Comparison of ENCODE assay signal across 8 mouse cellular contexts in genomic region chr13:54113819-54114550, GRCm38 (mm10). TPM values are rescaled to one million over a fixed set of nuclear protein-coding genes. Genes with fewer than 3 reads are reported as not detected.
A peak's percentile ranks its signal among the peaks of the same experiment; 100 is the strongest.
DNase-seq lines count a peak whose midpoint lies in the region; ATAC-seq lines count a peak whose summit lies in the region.

No protein-coding gene starts in this region.

- H3K9me3 ChIP-seq in forebrain, embryonic 14.5 days (replicated peaks; ENCODE audit: control insufficient read depth, low read length): 0 out of 2 replicates have a peak, but pooled peaks cover 3% of the 10 kb centered on the region
- H3K9me3 ChIP-seq in midbrain, embryonic 11.5 days (ENCODE audit: control insufficient read depth, low read length): peaks cover 4% of the 10 kb centered on the region; the same call in 1 of the 2 replicates

- DNase-seq in NIH3T3 (ENCODE audit: low read depth): peak; percentile 83
- peak; percentile 7 for DNase-seq in c-Kit-positive CD71-positive TER-119-negative erythroid progenitor cells, embryonic 14.5 days (ENCODE audit: low read depth)
- peak; percentile 91 for DNase-seq in forebrain, embryonic 14.5 days (ENCODE audit: low spot score)
- DNase-seq in layer of hippocampus, postnatal 25 days (ENCODE audit: extremely low spot score in 1 of 2, low spot score in 1 of 2): peak; percentile 77 to 88
- DNase-seq in midbrain, embryonic 11.5 days (ENCODE audit: low spot score, missing footprints): peak; percentile 97
- DNase-seq in skeletal muscle tissue, adult 2 months (ENCODE audit: low read depth, low spot score): peak; percentile 65

- no peak overlapping the region for H3K9ac ChIP-seq in forebrain, embryonic 14.5 days (ENCODE audit: low read length)
- no peak overlapping the region for H3K9ac ChIP-seq in midbrain, embryonic 11.5 days (ENCODE audit: low read length)

- WGBS in forebrain, embryonic 14.5 days: 54% methylated on average over 11 of the region's 11 CpGs
- WGBS in midbrain, embryonic 11.5 days: 52% methylated on average over 11 of the region's 11 CpGs

- H3K4me3 ChIP-seq in forebrain, embryonic 14.5 days (ENCODE audit: low read depth, low read length): no peak overlapping the region
- no peak overlapping the region for H3K4me3 ChIP-seq in midbrain, embryonic 11.5 days (ENCODE audit: low read depth, low read length)

- H3K27ac ChIP-seq in forebrain, embryonic 14.5 days (ENCODE audit: low read depth, low read length): no peak overlapping the region
- H3K27ac ChIP-seq in midbrain, embryonic 11.5 days (ENCODE audit: low read depth, low read length): no peak overlapping the region

- peak; percentile 77 for ATAC-seq in forebrain, embryonic 14.5 days
- peak; percentile 89 to 95 for ATAC-seq in hematopoietic stem cell, adult 5-6 weeks (replicated peaks in 1 of 2; ENCODE audit: insufficient read depth in 1 of 2, low FRiP score in 2 of 2, low TSS enrichment in 1 of 2, low read depth in 1 of 2, poor library complexity in 2 of 2, severe bottlenecking in 2 of 2)
- peak; percentile 68 for ATAC-seq in midbrain, embryonic 11.5 days (ENCODE audit: low FRiP score)
- ATAC-seq in activated CD4-positive, CD25-positive, alpha-beta regulatory T cell, adult 4 months: no peak

- no peaks in the 10 kb centered on the region for H3K27me3 ChIP-seq in forebrain, embryonic 14.5 days (replicated peaks; ENCODE audit: control insufficient read depth, insufficient read depth, low read length)
- no peaks in the 10 kb centered on the region for H3K27me3 ChIP-seq in midbrain, embryonic 11.5 days (ENCODE audit: control insufficient read depth, insufficient read depth, low read length)

- H3K36me3 ChIP-seq in forebrain, embryonic 14.5 days (ENCODE audit: control insufficient read depth, insufficient read depth, low read length): no peaks in the 10 kb centered on the region
- no peaks in the 10 kb centered on the region for H3K36me3 ChIP-seq in midbrain, embryonic 11.5 days (ENCODE audit: control insufficient read depth, insufficient read depth, low read length)

- no peak overlapping the region for H3K4me2 ChIP-seq in forebrain, embryonic 14.5 days (ENCODE audit: low read length)
- H3K4me2 ChIP-seq in midbrain, embryonic 11.5 days: no peak overlapping the region

- peaks cover 3% of the 10 kb centered on the region; the same call in 1 of the 2 replicates for H3K4me1 ChIP-seq in forebrain, embryonic 14.5 days (ENCODE audit: control insufficient read depth, insufficient read depth, low read length)
- no peaks in the 10 kb centered on the region for H3K4me1 ChIP-seq in midbrain, embryonic 11.5 days (ENCODE audit: control insufficient read depth, insufficient read depth, low read length)

RNA-seq across cellular contexts. Expression of gene Sfxn1, which starts 42.3 kb away (rescaled TPM):
- 88.6 and 88.8 TPM in 2 replicates for polyA plus RNA-seq in forebrain, embryonic 14.5 days (2014; fragmentation: Nextera tagmentation; extraction: Ambion mirVana)
- total RNA-seq in hematopoietic stem cell, adult 5-6 weeks (2017): 54.8 and 74.3 TPM in 2 replicates
- total RNA-seq in layer of hippocampus, postnatal 25 days (2021): 10 to 100 TPM; 42.6 to 45.1 TPM
- polyA plus RNA-seq in midbrain, embryonic 11.5 days (2014; fragmentation: Nextera tagmentation; extraction: Ambion mirVana): 92.7 and 94.9 TPM in 2 replicates
- 10 to 100 TPM; 59.3 to 59.6 TPM for polyA plus RNA-seq in activated CD4-positive, CD25-positive, alpha-beta regulatory T cell, adult 4 months (2017; shearing (Covaris generic))

RNA-seq across cellular contexts. Expression of gene Drd1, which starts 58.5 kb away (rescaled TPM):
- 5.1 and 8.3 TPM in 2 replicates for polyA plus RNA-seq in forebrain, embryonic 14.5 days (2014; fragmentation: Nextera tagmentation; extraction: Ambion mirVana)
- total RNA-seq in hematopoietic stem cell, adult 5-6 weeks (2017): not detected in 2 replicates
- total RNA-seq in layer of hippocampus, postnatal 25 days (2021): 1 to 10 TPM; 4.3 to 5.1 TPM
- polyA plus RNA-seq in midbrain, embryonic 11.5 days (2014; fragmentation: Nextera tagmentation; extraction: Ambion mirVana): 0.55 and 0.86 TPM in 2 replicates
- polyA plus RNA-seq in activated CD4-positive, CD25-positive, alpha-beta regulatory T cell, adult 4 months (2017; shearing (Covaris generic)): not detected

Comparison
In these comparisons a context has a peak if more than half of its experiments do, and no peak if none do; other contexts are left out.
1. DNase-seq: peak in every context shown above with its lines; median percentile 97 in midbrain, embryonic 11.5 days; 91 in forebrain, embryonic 14.5 days; 83 in NIH3T3; 82 in layer of hippocampus, postnatal 25 days; 65 in skeletal muscle tissue, adult 2 months; 7 in c-Kit-positive CD71-positive TER-119-negative erythroid progenitor cells, embryonic 14.5 days.